In the genomic region with DNA sequence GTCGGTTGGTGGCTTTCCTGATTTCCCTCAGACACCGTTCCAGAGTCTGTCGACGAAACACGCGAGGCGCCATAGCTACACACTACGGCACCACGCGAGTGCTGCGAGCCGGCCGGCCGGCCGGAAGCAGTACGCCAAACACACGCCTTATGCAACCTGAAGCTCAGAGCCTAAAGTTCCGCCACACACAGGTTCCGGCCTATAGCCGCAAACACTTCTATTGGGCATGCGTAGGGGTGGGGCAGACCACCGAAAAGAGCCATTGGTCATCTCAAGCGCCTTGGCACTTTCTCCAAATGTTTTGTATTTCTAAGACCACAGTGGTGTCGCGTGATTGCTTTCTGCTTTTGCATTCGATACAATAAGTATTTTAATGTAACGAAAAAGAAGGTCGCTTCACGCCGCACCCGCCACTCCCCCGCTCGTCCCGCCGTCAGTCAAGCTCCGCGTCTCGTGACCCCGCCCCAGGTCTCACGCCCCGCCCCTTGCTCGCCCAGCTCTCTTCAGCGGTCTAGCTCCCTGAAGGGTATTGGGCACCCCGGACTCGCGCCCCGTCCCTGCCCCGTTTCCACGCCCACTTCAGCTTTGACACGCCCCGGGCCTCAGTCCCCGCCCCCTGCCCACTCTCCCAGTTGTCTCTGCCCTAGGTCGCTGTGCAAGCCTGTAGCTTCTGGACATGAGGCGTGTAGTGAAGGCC, we compare ENCODE assay signal across 7 mouse cellular contexts. TPM values are rescaled to one million over a fixed set of nuclear protein-coding genes. Genes with fewer than 3 reads are reported as not detected.
DNase-seq lines count a peak whose midpoint lies in the region; ATAC-seq lines count a peak whose summit lies in the region.

Mphosph10 (minus strand) TSS at position 147 of the 697 bp plus-strand sequence.
Mcee (plus strand) TSS at position 486 of the 697 bp plus-strand sequence.

- H3K9ac ChIP-seq in intestine, embryonic 16.5 days (ENCODE audit: low read depth, low read length): peak within 1 kb of the TSS; percentile 89
- H3K9ac ChIP-seq in midbrain, embryonic 11.5 days (ENCODE audit: low read length): peak within 1 kb of the TSS; percentile 76

- DNase-seq in adrenal gland, adult 8-10 months: peak; percentile 97
- peak; percentile 99 for DNase-seq in embryo, embryonic 9.5 days (ENCODE audit: extremely low spot score)
- DNase-seq in gastrocnemius, postnatal 4 days (ENCODE audit: low spot score in 2 of 2): peak; percentile 94 to 97
- DNase-seq in left cerebral cortex, postnatal 36 days (ENCODE audit: low spot score in 2 of 2): peak; percentile 92 to 93
- DNase-seq in midbrain, embryonic 11.5 days (ENCODE audit: low spot score, missing footprints): peak; percentile 100
- DNase-seq in skeletal muscle tissue, adult 2 months (ENCODE audit: low read depth, low spot score): peak; percentile 94

- no peaks in the 10 kb centered on the region for H3K9me3 ChIP-seq in intestine, embryonic 16.5 days (ENCODE audit: control insufficient read depth, low read length)
- H3K9me3 ChIP-seq in midbrain, embryonic 11.5 days (ENCODE audit: control insufficient read depth, low read length): no peaks in the 10 kb centered on the region

- H3K27me3 ChIP-seq in intestine, embryonic 16.5 days (replicated peaks; ENCODE audit: control insufficient read depth, insufficient read depth, low read length): no peaks in the 10 kb centered on the region
- H3K27me3 ChIP-seq in midbrain, embryonic 11.5 days (ENCODE audit: control insufficient read depth, insufficient read depth, low read length): no peaks in the 10 kb centered on the region

- peak within 1 kb of the TSS; percentile 88 for H3K4me3 ChIP-seq in intestine, embryonic 16.5 days (ENCODE audit: low read length)
- peak within 1 kb of the TSS; percentile 71 for H3K4me3 ChIP-seq in midbrain, embryonic 11.5 days (ENCODE audit: low read depth, low read length)

- peak within 1 kb of the TSS; percentile 85 for H3K4me2 ChIP-seq in intestine, embryonic 16.5 days (ENCODE audit: low read depth, low read length)
- H3K4me2 ChIP-seq in midbrain, embryonic 11.5 days: peak within 1 kb of the TSS; percentile 86

- peak; percentile 99 for ATAC-seq in intestine, embryonic 16.5 days
- peak; percentile 99 for ATAC-seq in midbrain, embryonic 11.5 days (ENCODE audit: low FRiP score)

- peaks cover 6% of the 10 kb centered on the region for H3K4me1 ChIP-seq in intestine, embryonic 16.5 days (ENCODE audit: control insufficient read depth, insufficient read depth, low read length)
- H3K4me1 ChIP-seq in midbrain, embryonic 11.5 days (ENCODE audit: control insufficient read depth, insufficient read depth, low read length): peaks cover 12% of the 10 kb centered on the region

- intact Hi-C loops in left cerebral cortex, postnatal 36 days (cut with DNase I): loop anchor here (5.0 to 10.0 kb wide), 3 partner anchors 113 to 350 kb away; partner anchors contain the start of gene Apba2

- peak within 1 kb of the TSS; percentile 92 for H3K27ac ChIP-seq in intestine, embryonic 16.5 days (ENCODE audit: low read length)
- no peak within 1 kb of the TSS for H3K27ac ChIP-seq in midbrain, embryonic 11.5 days (ENCODE audit: low read depth, low read length)

- no peaks in the 10 kb centered on the region for H3K36me3 ChIP-seq in intestine, embryonic 16.5 days (ENCODE audit: control insufficient read depth, insufficient read depth, low read length)
- no peaks in the 10 kb centered on the region for H3K36me3 ChIP-seq in midbrain, embryonic 11.5 days (ENCODE audit: control insufficient read depth, insufficient read depth, low read length)

- under 1% methylated on average over 54 of the region's 54 CpGs for WGBS in intestine, embryonic 16.5 days
- under 1% methylated on average over 54 of the region's 54 CpGs for WGBS in midbrain, embryonic 11.5 days

RNA-seq across cellular contexts. Expression of gene Mphosph10, which starts in this region (rescaled TPM):
- total RNA-seq in adrenal gland, adult 8-10 months (2022): 10 to 100 TPM; 22.5 to 27.8 (median 25.1) TPM
- 10 to 100 TPM; 19.7 to 21.3 TPM for total RNA-seq in gastrocnemius, postnatal 4 days (2021)
- polyA plus RNA-seq in intestine, embryonic 16.5 days (2015; fragmentation: Nextera tagmentation; extraction: Ambion mirVana): 30.9 and 34.0 TPM in 2 replicates
- total RNA-seq in left cerebral cortex, postnatal 36 days (2021): 10 to 100 TPM; 16.1 to 19.6 TPM
- 57.2 and 61.0 TPM in 2 replicates for polyA plus RNA-seq in midbrain, embryonic 11.5 days (2014; fragmentation: Nextera tagmentation; extraction: Ambion mirVana)

RNA-seq across cellular contexts. Expression of gene Mcee, which starts in this region (rescaled TPM):
- 10 to 100 TPM; 53.7 to 74.8 (median 58.0) TPM for total RNA-seq in adrenal gland, adult 8-10 months (2022)
- 10 to 100 TPM; 49.3 to 51.1 TPM for total RNA-seq in gastrocnemius, postnatal 4 days (2021)
- polyA plus RNA-seq in intestine, embryonic 16.5 days (2015; fragmentation: Nextera tagmentation; extraction: Ambion mirVana): 114 and 117 TPM in 2 replicates
- 10 to 100 TPM; 46.8 to 48.9 TPM for total RNA-seq in left cerebral cortex, postnatal 36 days (2021)
- polyA plus RNA-seq in midbrain, embryonic 11.5 days (2014; fragmentation: Nextera tagmentation; extraction: Ambion mirVana): 43.2 and 45.6 TPM in 2 replicates
